Mouse (Mus musculus) megakaryocyte progenitor cell, adult 5-6 weeks (primary cell): ENCODE results near the gene Eif5b. TPM values are rescaled to one million over a fixed set of nuclear protein-coding genes. Genes with fewer than 3 reads are reported as not detected.

ENCODE experiments used
- total RNA-seq, 2 experiments: library from RNA; stranded (forward) in 1 of 2; stranded (reverse) in 1 of 2; fragments of 157-497, 149-512 nt in 1 of 2; fragments of 200-1000 nt in 1 of 2; gene quantifications; 2 replicates each; pipeline versions ENCODE4 v1.2.3 to v1.2.4; 2015 to 2017

Eif5b gene
- total RNA-seq, 2 experiments from 2014 or later: 21.8 to 42.2 TPM

Other genes with a start within 250 kb of the Eif5b start
- 7.5 and 8.6 TPM in 2 replicates for gene Tsga10, start 131.6 kb upstream of the Eif5b start, total RNA-seq (2015)
- 8.1 and 9.6 TPM in 2 replicates for gene Tsga10, start 131.6 kb upstream of the Eif5b start, total RNA-seq (2017)
- 4.4 and 5.8 TPM in 2 replicates for gene Lipt1, start 126.3 kb upstream of the Eif5b start, total RNA-seq (2015)
- 5.1 and 8.0 TPM in 2 replicates for gene Lipt1, start 126.3 kb upstream of the Eif5b start, total RNA-seq (2017)
- gene Mitd1, start 107.6 kb upstream of the Eif5b start, total RNA-seq (2015): 28.2 and 46.0 TPM in 2 replicates
- 29.5 and 41.7 TPM in 2 replicates for gene Mitd1, start 107.6 kb upstream of the Eif5b start, total RNA-seq (2017)
- gene Mrpl30, start 107.5 kb upstream of the Eif5b start, total RNA-seq (2015): 286 TPM in 2 replicates
- 233 and 248 TPM in 2 replicates for gene Mrpl30, start 107.5 kb upstream of the Eif5b start, total RNA-seq (2017)
- gene Lyg2, start 81.5 kb upstream of the Eif5b start, total RNA-seq (2015): not detected in 2 replicates
- not detected in 2 replicates for gene Lyg2, start 81.5 kb upstream of the Eif5b start, total RNA-seq (2017)
- not detected in 2 replicates for gene Lyg1, start 40.3 kb upstream of the Eif5b start, total RNA-seq (2015)
- gene Lyg1, start 40.3 kb upstream of the Eif5b start, total RNA-seq (2017): not detected in 2 replicates
- 52.8 and 64.3 TPM in 2 replicates for gene Txndc9, start 117 bp upstream of the Eif5b start, total RNA-seq (2015)
- 42.6 and 51.7 TPM in 2 replicates for gene Txndc9, start 117 bp upstream of the Eif5b start, total RNA-seq (2017)
- gene Rev1, start 131.8 kb downstream of the Eif5b start, total RNA-seq (2015): 41.7 and 48.3 TPM in 2 replicates
- gene Rev1, start 131.8 kb downstream of the Eif5b start, total RNA-seq (2017): 44.6 and 60.9 TPM in 2 replicates